Mouse (Mus musculus): ENCODE results near the gene Garnl3.

GRCm38 (mm10) chr2:32997081-32997480 is 134.4 kb downstream of the Garnl3 start:
- no peak for TF ChIP-seq CHD2 (IDR thresholded peaks at IDR 0.05; ENCODE audit: low read depth, low read length)
- no peak for TF ChIP-seq ZC3H11A (IDR thresholded peaks at IDR 0.05; ENCODE audit: borderline replicate concordance, low read depth, low read length)
- TF ChIP-seq ZNF384 (IDR thresholded peaks at IDR 0.05; ENCODE audit: low read depth, low read length): no peak
- TF ChIP-seq HCFC1 (IDR thresholded peaks at IDR 0.05; ENCODE audit: borderline replicate concordance, insufficient read depth, low read length): no peak
- TF ChIP-seq MAFK (IDR thresholded peaks at IDR 0.05; ENCODE audit: insufficient read depth, low read depth, low read length): no peak

All from ES-E14 (cell line).